Mouse (Mus musculus) forebrain, embryonic 14.5 days (tissue): Measurements from ENCODE around the gene Cdip1. TPM values are rescaled to one million over a fixed set of nuclear protein-coding genes. Genes with fewer than 3 reads are reported as not detected.
"Not testable (repeated sequence)": the region's sequence is repeated elsewhere in the genome, so short reads cannot be mapped to it uniquely, and the experiment has no call there.

Source experiments
- ATAC-seq: fragments of 200-750 bp; cut with Nextera tagmentation; 2 replicates; pipeline ENCODE4 v1.8.0; 2017; ENCODE audit warnings: mild to moderate bottlenecking, moderate library complexity
- DNase-seq: peaks from one replicate; pipeline ENCODE4 v3.0.0-alpha.2; 2015; ENCODE audit warnings: low spot score
- H3K27ac ChIP-seq: fragments of 300-500 bp; sonication (generic); 2 replicates; pipeline ENCODE4 v1.5.1; 2014; ENCODE audit warnings: low read depth, mild to moderate bottlenecking, control low read depth, low read length, moderate library complexity
- H3K27me3 ChIP-seq: fragments of 300-500 bp; sonication (generic); replicated peaks from 2 replicates; pipeline ENCODE4 v1.6.1; 2014; ENCODE audit warnings: low read length, control low read depth, mixed read lengths; ENCODE audit not compliant: control insufficient read depth, insufficient read depth
- H3K36me3 ChIP-seq: fragments of 300-500 bp; sonication (generic); 2 replicates; pipeline ENCODE4 v1.6.1; 2014; ENCODE audit warnings: low read length, control low read depth; ENCODE audit not compliant: control insufficient read depth, insufficient read depth
- H3K4me1 ChIP-seq: fragments of 300-500 bp; sonication (generic); 2 replicates; pipeline ENCODE4 v1.6.1; 2014; ENCODE audit warnings: antibody characterized with exemption, low read length, control low read depth; ENCODE audit not compliant: control insufficient read depth, insufficient read depth
- H3K4me2 ChIP-seq: fragments of 300-500 bp; sonication (generic); 2 replicates; pipeline ENCODE4 v1.6.1; 2014; ENCODE audit warnings: mild to moderate bottlenecking, control low read depth, low read length
- H3K4me3 ChIP-seq: fragments of 300-500 bp; sonication (generic); 2 replicates; pipeline ENCODE4 v1.5.1; 2014; ENCODE audit warnings: low read depth, low read length, control low read depth
- H3K9ac ChIP-seq: fragments of 300-500 bp; sonication (generic); 2 replicates; pipeline ENCODE4 v1.6.1; 2014; ENCODE audit warnings: mild to moderate bottlenecking, low read length, control low read depth, moderate library complexity
- H3K9me3 ChIP-seq: fragments of 300-500 bp; sonication (generic); replicated peaks from 2 replicates; pipeline ENCODE4 v1.6.1; 2016; ENCODE audit warnings: low read length, control low read depth, mixed read lengths; ENCODE audit not compliant: control insufficient read depth
- whole genome bisulfite sequencing: fragments of 180-500 bp; shearing (Covaris S2); extraction: QIAGEN DNeasy Blood & Tissue Kit; methylation state at CpG from one replicate; pipeline ENCODE4 v1.1.7; 2014; 5-methylcytosine and 5-hydroxymethylcytosine counted together
- polyA plus RNA-seq: library from polyadenylated mRNA; unstranded; fragments of >200 nt; fragmentation: Nextera tagmentation; extraction: Ambion mirVana; gene quantifications from 2 replicates; pipeline ENCODE4 v1.2.1, GENCODE M21; 2014

Gene Cdip1
- polyA plus RNA-seq, 1 experiment from 2014 or later, result 87.1 TPM

- not testable (repeated sequence) for H3K36me3 ChIP-seq, H3K9ac ChIP-seq, H3K9me3 ChIP-seq, H3K27ac ChIP-seq, H3K4me1 ChIP-seq, DNase-seq, H3K27me3 ChIP-seq, ATAC-seq, H3K4me2 ChIP-seq, H3K4me3 ChIP-seq
- 85% methylated on average over 5 of the region's 5 CpGs for WGBS
Measured at GRCm38 (mm10) chr16:4824466-4824865, 34.4 kb upstream of the Cdip1 start.

- H3K4me3 ChIP-seq, result no peak overlapping the region
- H3K9me3 ChIP-seq, result no peaks in the 10 kb centered on the region
- ATAC-seq (no peak), DNase-seq (no peak)
- no peaks in the 10 kb centered on the region for H3K36me3 ChIP-seq
- H3K4me2 ChIP-seq, result no peak overlapping the region
- H3K27me3 ChIP-seq, result no peaks in the 10 kb centered on the region
- no peak overlapping the region for H3K9ac ChIP-seq
- no peaks in the 10 kb centered on the region for H3K4me1 ChIP-seq
- no peak overlapping the region for H3K27ac ChIP-seq
- WGBS, result 73% methylated on average over 3 of the region's 3 CpGs
Measured at GRCm38 (mm10) chr16:4818349-4818748, 28.3 kb upstream of the Cdip1 start.

- Histone ChIP-seq H3K4me2 (no peak overlapping the region), H3K27ac (no peak overlapping the region), H3K27me3 (no peaks in the 10 kb centered on the region), H3K4me1 (no peaks in the 10 kb centered on the region), H3K9me3 (no peaks in the 10 kb centered on the region), H3K36me3 (no peaks in the 10 kb centered on the region), H3K9ac (no peak overlapping the region), H3K4me3 (no peak overlapping the region)
- WGBS, result 85% methylated on average over 4 of the region's 4 CpGs
- ATAC-seq (no peak), DNase-seq (no peak)
Measured at GRCm38 (mm10) chr16:4796631-4797030, 6.5 kb upstream of the Cdip1 start.

GRCm38 (mm10) chr16:4791332-4791731 lies 1.2 kb upstream of the Cdip1 start:
- 63% methylated on average over 2 of the region's 2 CpGs for WGBS
- peak; percentile 33 for DNase-seq

GRCm38 (mm10) chr16:4789311-4789768 lies 752 bp downstream of the Cdip1 start:
- Histone ChIP-seq H3K36me3 (0 out of 2 replicates have a peak, but pooled peaks cover under 1% of the 10 kb centered on the region), H3K27me3 (no peaks in the 10 kb centered on the region), H3K4me2 (peak overlapping the region; percentile 86), H3K9ac (peak overlapping the region; percentile 86), H3K9me3 (no peaks in the 10 kb centered on the region), H3K4me3 (peak overlapping the region; percentile 83), H3K4me1 (peaks cover 13% of the 10 kb centered on the region; the same call in 1 of the 2 replicates), H3K27ac (peak overlapping the region; percentile 69; the same call in 1 of the 2 replicates)
- DNase-seq, result no peak
- ATAC-seq, result peak; percentile 45; the same call in 1 of the 2 replicates
- WGBS, result under 1% methylated on average over 29 of the region's 29 CpGs

More at GRCm38 (mm10) chr16:4791332-4791731, 1.2 kb upstream of the Cdip1 start:
- no peaks in the 10 kb centered on the region for H3K36me3 ChIP-seq
- no peak overlapping the region for H3K4me2 ChIP-seq
- no peak for ATAC-seq
- no peaks in the 10 kb centered on the region for H3K27me3 ChIP-seq
- H3K4me3 ChIP-seq, result no peak overlapping the region
- no peak overlapping the region for H3K9ac ChIP-seq
- peaks cover 13% of the 10 kb centered on the region; the same call in 1 of the 2 replicates for H3K4me1 ChIP-seq
- H3K27ac ChIP-seq, result no peak overlapping the region
- H3K9me3 ChIP-seq, result no peaks in the 10 kb centered on the region

GRCm38 (mm10) chr16:4788176-4788575 lies 1.9 kb downstream of the Cdip1 start:
- H3K4me2 ChIP-seq, result peak overlapping the region; percentile 86; the same call in 1 of the 2 replicates
- H3K4me3 ChIP-seq, result no peak overlapping the region
- DNase-seq (no peak), ATAC-seq (no peak)
- no peak overlapping the region for H3K9ac ChIP-seq
- H3K9me3 ChIP-seq, result no peaks in the 10 kb centered on the region
- H3K4me1 ChIP-seq, result peaks cover 13% of the 10 kb centered on the region; the same call in 1 of the 2 replicates
- no peaks in the 10 kb centered on the region for H3K27me3 ChIP-seq
- H3K36me3 ChIP-seq, result 0 out of 2 replicates have a peak, but pooled peaks cover 3% of the 10 kb centered on the region
- H3K27ac ChIP-seq, result no peak overlapping the region

GRCm38 (mm10) chr16:4785706-4786105 lies 4.4 kb downstream of the Cdip1 start:
- no peak for DNase-seq
- H3K4me2 ChIP-seq, result no peak overlapping the region
- no peaks in the 10 kb centered on the region for H3K27me3 ChIP-seq
- H3K9ac ChIP-seq, result no peak overlapping the region
- H3K36me3 ChIP-seq, result 0 out of 2 replicates have a peak, but pooled peaks cover 3% of the 10 kb centered on the region
- H3K9me3 ChIP-seq, result no peaks in the 10 kb centered on the region
- WGBS, result 44% methylated on average over 4 of the region's 4 CpGs
- no peak overlapping the region for H3K4me3 ChIP-seq
- no peak for ATAC-seq
- H3K4me1 ChIP-seq, result peaks cover 13% of the 10 kb centered on the region; the same call in 1 of the 2 replicates
- no peak overlapping the region for H3K27ac ChIP-seq

- Histone ChIP-seq H3K36me3 (0 out of 2 replicates have a peak, but pooled peaks cover 3% of the 10 kb centered on the region), H3K27ac (no peak overlapping the region), H3K4me3 (no peak overlapping the region), H3K4me1 (0 out of 2 replicates have a peak, but pooled peaks cover under 1% of the 10 kb centered on the region), H3K9me3 (no peaks in the 10 kb centered on the region), H3K4me2 (no peak overlapping the region), H3K27me3 (no peaks in the 10 kb centered on the region), H3K9ac (no peak overlapping the region)
- no peak for DNase-seq
- no peak for ATAC-seq
Measured at GRCm38 (mm10) chr16:4782515-4782914, 7.6 kb downstream of the Cdip1 start.

- Histone ChIP-seq H3K9ac (no peak overlapping the region), H3K4me1 (no peaks in the 10 kb centered on the region), H3K27me3 (no peaks in the 10 kb centered on the region), H3K27ac (no peak overlapping the region), H3K9me3 (no peaks in the 10 kb centered on the region), H3K36me3 (0 out of 2 replicates have a peak, but pooled peaks cover 3% of the 10 kb centered on the region), H3K4me3 (no peak overlapping the region), H3K4me2 (no peak overlapping the region)
- peak; percentile 54 for DNase-seq
- 82% methylated on average over 5 of the region's 5 CpGs for WGBS
- ATAC-seq, result no peak
Measured at GRCm38 (mm10) chr16:4781524-4782196, 8.4 kb downstream of the Cdip1 start.
